Comparison of ENCODE assay signal across 8 mouse cellular contexts in genomic region chr8:64206024-64206385, GRCm38 (mm10). TPM values are rescaled to one million over a fixed set of nuclear protein-coding genes. Genes with fewer than 3 reads are reported as not detected.
DNase-seq lines count a peak whose midpoint lies in the region; ATAC-seq and TF ChIP-seq lines count a peak whose summit lies in the region.

TSS of gene Tll1 (minus strand) at chr8:64206271.

- H3K27ac ChIP-seq in heart, embryonic 11.5 days (ENCODE audit: low read depth, low read length) = no peak within 1 kb of the TSS
- no peak within 1 kb of the TSS for H3K27ac ChIP-seq in kidney, embryonic 15.5 days
- no peak within 1 kb of the TSS for H3K27ac ChIP-seq in lung, embryonic 16.5 days (ENCODE audit: low read length)
- H3K27ac ChIP-seq in stomach, postnatal 0 days (replicated peaks) = no peak within 1 kb of the TSS

- no peaks in the 10 kb centered on the region for H3K36me3 ChIP-seq in heart, embryonic 11.5 days (ENCODE audit: control insufficient read depth, insufficient read depth, low read length)
- no peaks in the 10 kb centered on the region for H3K36me3 ChIP-seq in kidney, embryonic 15.5 days
- H3K36me3 ChIP-seq in lung, embryonic 16.5 days (ENCODE audit: control insufficient read depth, insufficient read depth, low read length) = no peaks in the 10 kb centered on the region
- H3K36me3 ChIP-seq in stomach, postnatal 0 days (ENCODE audit: control insufficient read depth, insufficient read depth, low read length) = no peaks in the 10 kb centered on the region

- ATAC-seq in heart, embryonic 11.5 days (replicated peaks; ENCODE audit: insufficient number of reproducible peaks, low FRiP score, low TSS enrichment) = no peak
- peak; percentile 19; the same call in 1 of the 2 replicates for ATAC-seq in kidney, embryonic 15.5 days (replicated peaks; ENCODE audit: low FRiP score)
- ATAC-seq in lung, embryonic 16.5 days (ENCODE audit: low read depth) = peak; percentile 11; the same call in 1 of the 2 replicates
- no peak for ATAC-seq in stomach, postnatal 0 days (ENCODE audit: low FRiP score, low TSS enrichment)

- TF ChIP-seq CTCF in stomach, postnatal 0 days (IDR thresholded peaks at IDR 0.05; ENCODE audit: low read depth) = no peak

- H3K9ac ChIP-seq in heart, embryonic 11.5 days (ENCODE audit: low read depth, low read length) = peak within 1 kb of the TSS; percentile 73
- peak within 1 kb of the TSS; percentile 41 for H3K9ac ChIP-seq in kidney, embryonic 15.5 days
- H3K9ac ChIP-seq in lung, embryonic 16.5 days (ENCODE audit: low read length) = peak within 1 kb of the TSS; percentile 66
- H3K9ac ChIP-seq in stomach, postnatal 0 days (ENCODE audit: low read length) = peak within 1 kb of the TSS; percentile 48

- H3K4me3 ChIP-seq in heart, embryonic 11.5 days (ENCODE audit: low read depth, low read length) = peak within 1 kb of the TSS; percentile 65
- peak within 1 kb of the TSS; percentile 63 for H3K4me3 ChIP-seq in kidney, embryonic 15.5 days (replicated peaks)
- peak within 1 kb of the TSS; percentile 68 for H3K4me3 ChIP-seq in lung, embryonic 16.5 days (ENCODE audit: low read length)
- peak within 1 kb of the TSS; percentile 61 for H3K4me3 ChIP-seq in stomach, postnatal 0 days (ENCODE audit: low read depth, low read length)

- no peak for TF ChIP-seq EP300 in stomach, postnatal 0 days (optimal IDR thresholded peaks at IDR 0.05)

- peaks cover 2% of the 10 kb centered on the region; the same call in 1 of the 2 replicates for H3K27me3 ChIP-seq in heart, embryonic 11.5 days (ENCODE audit: control insufficient read depth, insufficient read depth, low read length)
- peaks cover 31% of the 10 kb centered on the region for H3K27me3 ChIP-seq in kidney, embryonic 15.5 days
- H3K27me3 ChIP-seq in lung, embryonic 16.5 days (ENCODE audit: control insufficient read depth, insufficient read depth, low read depth, low read length) = peaks cover 12% of the 10 kb centered on the region
- no peaks in the 10 kb centered on the region; the same call in 1 of the 2 replicates for H3K27me3 ChIP-seq in stomach, postnatal 0 days (ENCODE audit: control insufficient read depth, insufficient read depth, low read length)

- DNase-seq in gastrocnemius, postnatal 14 days = peak; percentile 5
- DNase-seq in gastrocnemius, postnatal 25 days = no peak
- peak; percentile 74 for DNase-seq in brain, adult 2 months (ENCODE audit: low read depth, low spot score)
- DNase-seq in stomach, postnatal 0 days (ENCODE audit: low spot score) = no peak
- DNase-seq in thymus, postnatal 14 days = no peak

- WGBS in heart, embryonic 11.5 days (ENCODE audit: insufficient replicate concordance) = under 1% methylated on average over 18 of the region's 18 CpGs
- WGBS in kidney, embryonic 15.5 days = under 1% methylated on average over 18 of the region's 18 CpGs
- under 1% methylated on average over 18 of the region's 18 CpGs for WGBS in lung, embryonic 16.5 days
- WGBS in stomach, postnatal 0 days = under 1% methylated on average over 18 of the region's 18 CpGs

- H3K4me1 ChIP-seq in heart, embryonic 11.5 days (ENCODE audit: control insufficient read depth, insufficient read depth, low read length) = no peaks in the 10 kb centered on the region
- H3K4me1 ChIP-seq in kidney, embryonic 15.5 days = peaks cover 20% of the 10 kb centered on the region
- H3K4me1 ChIP-seq in lung, embryonic 16.5 days (replicated peaks; ENCODE audit: control insufficient read depth, insufficient read depth, low read length) = peaks cover 11% of the 10 kb centered on the region; the same call in 1 of the 2 replicates
- no peaks in the 10 kb centered on the region for H3K4me1 ChIP-seq in stomach, postnatal 0 days (replicated peaks; ENCODE audit: control insufficient read depth, insufficient read depth)

- no peaks in the 10 kb centered on the region for H3K9me3 ChIP-seq in heart, embryonic 11.5 days (replicated peaks; ENCODE audit: control insufficient read depth, low read length)
- H3K9me3 ChIP-seq in kidney, embryonic 15.5 days (replicated peaks) = no peaks in the 10 kb centered on the region
- no peaks in the 10 kb centered on the region for H3K9me3 ChIP-seq in lung, embryonic 16.5 days (ENCODE audit: control insufficient read depth, low read length)
- H3K9me3 ChIP-seq in stomach, postnatal 0 days (ENCODE audit: control insufficient read depth, low read length) = no peaks in the 10 kb centered on the region

- intact Hi-C loops in gastrocnemius, postnatal 14 days (cut with DNase I; ENCODE audit: low total_unique reads) = loop anchor here (10.0 kb wide), 1 partner anchor 339 kb away; no protein-coding TSS in a partner anchor

- peak within 1 kb of the TSS; percentile 99 for H3K4me2 ChIP-seq in heart, embryonic 11.5 days
- peak within 1 kb of the TSS; percentile 100 for H3K4me2 ChIP-seq in kidney, embryonic 15.5 days
- peak within 1 kb of the TSS; percentile 99 for H3K4me2 ChIP-seq in lung, embryonic 16.5 days (ENCODE audit: low read depth, low read length)
- peak within 1 kb of the TSS; percentile 98 for H3K4me2 ChIP-seq in stomach, postnatal 0 days (replicated peaks; ENCODE audit: low read depth)

RNA-seq across cellular contexts. Expression of gene Tll1, which starts in this region (rescaled TPM):
- 1 to 10 TPM; 2.0 to 2.9 TPM for total RNA-seq in gastrocnemius, postnatal 14 days (2021)
- total RNA-seq in gastrocnemius, postnatal 25 days (2021) = 1 to 10 TPM in 1 of 2 experiments, under 1 TPM in 1; 0.59 to 1.1 TPM
- 1.5 and 1.8 TPM in 2 replicates for polyA plus RNA-seq in heart, embryonic 11.5 days (2014; fragmentation: Nextera tagmentation; extraction: Ambion mirVana)
- 0.60 and 0.77 TPM in 2 replicates for polyA plus RNA-seq in kidney, embryonic 15.5 days (2015; fragmentation: Nextera tagmentation; extraction: Ambion mirVana)
- 0.69 and 1.2 TPM in 2 replicates for polyA plus RNA-seq in lung, embryonic 16.5 days (2015; fragmentation: Nextera tagmentation; extraction: Ambion mirVana)
- 0.33 and 0.70 TPM in 2 replicates for polyA plus RNA-seq in stomach, postnatal 0 days (2015; fragmentation: Nextera tagmentation; extraction: Ambion mirVana)

Comparison
In these comparisons a context has a peak if more than half of its experiments do, and no peak if none do; other contexts are left out.
1. DNase-seq: peak in gastrocnemius, postnatal 14 days (single experiment) and brain, adult 2 months (single experiment); none in gastrocnemius, postnatal 25 days (single experiment), stomach, postnatal 0 days (single experiment) and thymus, postnatal 14 days (single experiment).
2. Peak in ATAC-seq, H3K4me3 ChIP-seq, H3K9ac ChIP-seq and H3K4me2 ChIP-seq in kidney, embryonic 15.5 days; RNA of the gene not detected or under 1 TPM.
3. Peak in every context shown above with its lines, with median percentiles within 50 percentile points of each other: H3K4me2 ChIP-seq, H3K4me3 ChIP-seq and H3K9ac ChIP-seq.